Mouse (Mus musculus) heart, embryonic 16.5 days (tissue): ENCODE measurements around the gene Klf13. TPM values are rescaled to one million over a fixed set of nuclear protein-coding genes. Genes with fewer than 3 reads are reported as not detected.

ENCODE experiments used
- ATAC-seq: fragments of 200-750 bp; cut with Nextera tagmentation; replicated peaks from 2 replicates; pipeline ENCODE4 v1.8.0; 2017; ENCODE audit warnings: moderate number of reproducible peaks; ENCODE audit not compliant: insufficient read depth, low FRiP score; ENCODE audit errors: extremely low read depth
- H3K27ac ChIP-seq: fragments of 300-500 bp; sonication (generic); 2 replicates; pipeline ENCODE4 v1.5.1; 2014; ENCODE audit warnings: mild to moderate bottlenecking, low read length, control low read depth, moderate library complexity
- H3K27me3 ChIP-seq: fragments of 300-500 bp; sonication (generic); 2 replicates; pipeline ENCODE4 v1.6.1; 2014; ENCODE audit warnings: low read length, mixed read lengths; ENCODE audit not compliant: control insufficient read depth, insufficient read depth
- H3K36me3 ChIP-seq: fragments of 300-500 bp; sonication (generic); 2 replicates; pipeline ENCODE4 v1.6.1; 2014; ENCODE audit not compliant: control insufficient read depth, insufficient read depth
- H3K4me1 ChIP-seq: fragments of 300-500 bp; sonication (generic); 2 replicates; pipeline ENCODE4 v1.6.1; 2014; ENCODE audit warnings: low read length, mixed read lengths; ENCODE audit not compliant: control insufficient read depth, insufficient read depth
- H3K4me2 ChIP-seq: fragments of 300-500 bp; sonication (generic); 2 replicates; pipeline ENCODE4 v1.6.1; 2014; ENCODE audit warnings: low read depth, mild to moderate bottlenecking, control low read depth, low read length
- H3K4me3 ChIP-seq: fragments of 300-500 bp; sonication (generic); 2 replicates; pipeline ENCODE4 v1.5.1; 2014; ENCODE audit warnings: mild to moderate bottlenecking, control low read depth, low read length
- H3K9ac ChIP-seq: fragments of 300-500 bp; sonication (generic); 2 replicates; pipeline ENCODE4 v1.6.1; 2014; ENCODE audit warnings: low read length, control low read depth
- H3K9me3 ChIP-seq: fragments of 300-500 bp; sonication (generic); replicated peaks from 2 replicates; pipeline ENCODE4 v1.6.1; 2016; ENCODE audit warnings: low read length; ENCODE audit not compliant: control insufficient read depth
- WGBS: fragments of 180-500 bp; shearing (Covaris S2); extraction: QIAGEN DNeasy Blood & Tissue Kit; methylation state at CpG from one replicate; pipeline ENCODE4 v1.1.7; 2014; 5-methylcytosine and 5-hydroxymethylcytosine counted together
- polyA plus RNA-seq: library from polyadenylated mRNA; unstranded; fragments of >200 nt; fragmentation: Nextera tagmentation; extraction: Ambion mirVana; gene quantifications from 2 replicates; pipeline ENCODE4 v1.2.1, GENCODE M21; 2015

The Klf13 gene
- polyA plus RNA-seq, 1 experiment from 2014 or later = 24.2 TPM

GRCm38 (mm10) chr7:63897655-63898054 lies 41.1 kb downstream of the Klf13 start:
- no peak overlapping the region for H3K4me3 ChIP-seq
- WGBS = 39% methylated on average over 3 of the region's 3 CpGs
- H3K9me3 ChIP-seq = no peaks in the 10 kb centered on the region
- peak overlapping the region; percentile 81 for H3K9ac ChIP-seq
- ATAC-seq = no peak
- peaks cover 42% of the 10 kb centered on the region for H3K4me1 ChIP-seq
- H3K27me3 ChIP-seq = no peaks in the 10 kb centered on the region
- peak overlapping the region; percentile 69 for H3K4me2 ChIP-seq
- H3K36me3 ChIP-seq = no peaks in the 10 kb centered on the region
- H3K27ac ChIP-seq = peak overlapping the region; percentile 97

DNA sequence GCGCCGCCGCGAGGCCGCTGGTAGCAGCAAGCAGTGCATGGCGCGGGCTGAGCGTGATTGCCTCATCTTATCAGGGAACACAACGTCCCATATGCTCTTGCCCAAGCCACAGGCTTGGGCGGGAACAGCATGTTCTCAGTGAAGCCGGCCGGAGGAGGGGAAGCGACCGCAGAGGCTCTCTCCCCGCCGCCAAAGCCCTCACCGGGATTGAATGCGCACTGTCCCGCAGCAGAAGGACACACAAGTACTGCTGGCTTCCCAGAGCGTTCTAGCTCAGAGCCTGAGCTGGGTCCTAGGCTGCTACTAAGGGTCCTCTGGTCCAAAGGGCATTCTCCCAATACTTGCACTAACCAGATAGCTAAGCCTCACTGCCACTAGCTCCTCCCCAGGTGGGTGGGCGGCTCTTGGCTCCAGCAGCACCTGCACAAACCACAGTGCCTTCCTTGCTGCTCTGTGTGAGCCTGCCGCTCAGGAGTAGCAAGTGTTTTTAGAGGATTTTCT lies 41.7 kb downstream of the Klf13 start:
- ATAC-seq = peak; percentile 94
- peaks cover 42% of the 10 kb centered on the region for H3K4me1 ChIP-seq
- peak overlapping the region; percentile 97 for H3K27ac ChIP-seq
- H3K9me3 ChIP-seq = no peaks in the 10 kb centered on the region
- H3K4me2 ChIP-seq = peak overlapping the region; percentile 69
- no peaks in the 10 kb centered on the region for H3K27me3 ChIP-seq
- WGBS = under 1% methylated on average over 22 of the region's 22 CpGs
- peak overlapping the region; percentile 81 for H3K9ac ChIP-seq
- peak overlapping the region; percentile 49 for H3K4me3 ChIP-seq
- H3K36me3 ChIP-seq = no peaks in the 10 kb centered on the region

DNA sequence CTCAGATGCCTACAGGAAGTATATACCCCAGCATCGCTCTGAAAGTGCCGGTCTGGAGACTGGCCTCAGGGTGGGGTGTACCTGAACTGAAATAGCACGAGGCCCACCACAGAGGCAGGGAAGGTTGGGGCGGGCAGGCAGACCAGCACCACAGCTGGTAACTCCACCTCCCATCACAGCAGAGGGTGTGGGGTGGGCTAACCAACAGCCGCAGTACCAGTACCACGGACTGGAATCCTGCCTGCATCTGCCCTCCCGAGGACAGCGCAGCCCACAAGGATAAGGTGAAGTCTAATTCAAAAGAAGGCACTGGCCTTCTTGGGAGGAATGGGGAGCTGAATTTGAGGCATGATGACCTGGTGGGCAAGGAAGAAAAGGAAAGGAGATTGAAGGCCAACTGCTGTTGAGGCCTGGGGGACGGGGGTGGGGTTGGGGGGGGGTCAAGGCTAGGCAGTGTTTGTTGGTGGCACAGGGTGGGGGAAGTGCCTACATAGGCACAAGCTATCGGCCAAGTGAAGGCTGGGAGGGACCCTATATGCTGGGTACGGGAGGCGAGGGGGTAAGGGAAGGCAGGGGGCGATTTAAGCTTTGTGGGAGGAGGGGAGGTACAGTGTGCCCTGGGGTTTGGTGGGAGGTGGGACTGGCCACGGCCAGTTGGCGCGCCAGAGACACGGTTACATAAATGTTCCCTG lies 42.3 kb downstream of the Klf13 start:
- H3K27ac ChIP-seq = peak overlapping the region; percentile 97
- peak overlapping the region; percentile 81 for H3K9ac ChIP-seq
- H3K27me3 ChIP-seq = no peaks in the 10 kb centered on the region
- 21% methylated on average over 17 of the region's 17 CpGs for WGBS
- H3K4me2 ChIP-seq = peak overlapping the region; percentile 69
- H3K4me1 ChIP-seq = peaks cover 42% of the 10 kb centered on the region
- no peaks in the 10 kb centered on the region for H3K9me3 ChIP-seq
- 0 out of 2 replicates have a peak, but pooled peaks have one; percentile 6 for ATAC-seq
- peak overlapping the region; percentile 49 for H3K4me3 ChIP-seq
- H3K36me3 ChIP-seq = no peaks in the 10 kb centered on the region

DNA sequence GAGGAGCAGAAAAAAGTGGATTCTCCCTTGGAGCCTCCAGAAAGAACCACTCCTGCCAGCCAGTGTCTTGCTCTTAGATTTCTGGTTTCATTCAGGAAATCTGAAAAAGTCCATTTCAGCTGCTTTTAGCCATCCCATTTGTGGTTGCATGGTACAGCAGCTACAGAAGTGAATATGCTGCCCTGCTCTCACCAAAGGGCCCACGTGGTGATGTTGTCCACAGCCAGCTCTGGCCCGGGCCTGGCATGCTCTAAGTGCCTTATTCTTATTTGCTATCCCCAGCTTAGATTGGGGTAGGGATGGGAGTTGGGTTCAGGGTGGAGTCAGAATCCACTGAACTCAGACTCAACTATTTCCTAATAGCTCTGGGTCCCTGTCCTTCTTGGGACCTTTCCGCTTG lies 43.5 kb downstream of the Klf13 start:
- peaks cover 34% of the 10 kb centered on the region for H3K4me1 ChIP-seq
- no peaks in the 10 kb centered on the region for H3K27me3 ChIP-seq
- H3K9me3 ChIP-seq = no peaks in the 10 kb centered on the region
- peaks cover 11% of the 10 kb centered on the region for H3K36me3 ChIP-seq
- 0 out of 2 replicates have a peak overlapping the region, but pooled peaks have one; percentile 7 for H3K9ac ChIP-seq
- 84% methylated on average over 3 of the region's 3 CpGs for WGBS
- H3K27ac ChIP-seq = peak overlapping the region; percentile 9; the same call in 1 of the 2 replicates
- H3K4me2 ChIP-seq = no peak overlapping the region
- no peak for ATAC-seq
- H3K4me3 ChIP-seq = no peak overlapping the region

GRCm38 (mm10) chr7:63894662-63895061 lies 44.1 kb downstream of the Klf13 start:
- Histone ChIP-seq H3K9me3 (no peaks in the 10 kb centered on the region), H3K4me2 (no peak overlapping the region), H3K27me3 (no peaks in the 10 kb centered on the region), H3K9ac (no peak overlapping the region), H3K4me3 (no peak overlapping the region), H3K27ac (no peak overlapping the region), H3K4me1 (peaks cover 34% of the 10 kb centered on the region), H3K36me3 (peaks cover 16% of the 10 kb centered on the region)
- 59% methylated on average over 4 of the region's 4 CpGs for WGBS
- no peak for ATAC-seq

DNA sequence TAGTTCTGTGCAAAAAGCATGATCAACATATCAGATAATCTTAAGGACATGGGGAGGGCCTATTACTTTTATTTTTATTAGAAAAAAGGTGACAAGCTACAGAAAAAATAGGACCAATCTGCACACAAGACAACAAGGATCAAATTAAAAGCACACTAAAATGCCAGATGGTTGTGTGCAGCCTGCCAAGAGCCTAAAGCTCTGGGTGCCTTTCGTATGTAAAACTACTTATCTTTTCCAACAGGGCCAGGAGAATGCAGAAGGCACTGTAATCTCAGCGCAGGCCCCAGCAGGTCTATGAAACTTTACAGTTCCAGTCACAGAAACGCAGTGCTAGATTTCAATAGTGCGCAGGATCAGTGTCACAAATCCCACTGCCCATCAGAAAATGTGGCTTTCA lies 45.0 kb downstream of the Klf13 start:
- no peak overlapping the region for H3K4me3 ChIP-seq
- no peak overlapping the region for H3K9ac ChIP-seq
- 45% methylated on average over 4 of the region's 4 CpGs for WGBS
- peak overlapping the region; percentile 50 for H3K27ac ChIP-seq
- H3K27me3 ChIP-seq = no peaks in the 10 kb centered on the region
- H3K4me2 ChIP-seq = no peak overlapping the region
- H3K36me3 ChIP-seq = peaks cover 19% of the 10 kb centered on the region
- ATAC-seq = no peak
- peaks cover 41% of the 10 kb centered on the region for H3K4me1 ChIP-seq
- H3K9me3 ChIP-seq = no peaks in the 10 kb centered on the region

- no peak for ATAC-seq
These were observed 45.5 kb downstream of the Klf13 start for GRCm38 (mm10) chr7:63893201-63893600.

GRCm38 (mm10) chr7:63891488-63892075 lies 47.1 kb downstream of the Klf13 start:
- WGBS = 78% methylated on average over 43 of the region's 43 CpGs
- H3K27me3 ChIP-seq = no peaks in the 10 kb centered on the region

More at GRCm38 (mm10) chr7:63893201-63893600, 45.5 kb downstream of the Klf13 start:
- Histone ChIP-seq H3K27ac (peak overlapping the region; percentile 50; the same call in 1 of the 2 replicates), H3K4me3 (no peak overlapping the region), H3K4me2 (no peak overlapping the region), H3K36me3 (peaks cover 19% of the 10 kb centered on the region), H3K9me3 (no peaks in the 10 kb centered on the region), H3K27me3 (no peaks in the 10 kb centered on the region), H3K4me1 (peaks cover 44% of the 10 kb centered on the region), H3K9ac (no peak overlapping the region)
- 88% methylated on average over 5 of the region's 5 CpGs for WGBS

More at GRCm38 (mm10) chr7:63891488-63892075, 47.1 kb downstream of the Klf13 start:
- no peak overlapping the region for H3K4me3 ChIP-seq
- no peak for ATAC-seq
- no peaks in the 10 kb centered on the region for H3K9me3 ChIP-seq
- H3K4me2 ChIP-seq = no peak overlapping the region
- no peak overlapping the region for H3K27ac ChIP-seq
- H3K9ac ChIP-seq = no peak overlapping the region
- H3K4me1 ChIP-seq = peaks cover 39% of the 10 kb centered on the region
- H3K36me3 ChIP-seq = peaks cover 19% of the 10 kb centered on the region
